Mouse (Mus musculus) left cerebral cortex, postnatal 25 days (tissue): ENCODE measurements around the gene Foxi3. TPM values are rescaled to one million over a fixed set of nuclear protein-coding genes. Genes with fewer than 3 reads are reported as not detected.

Experiments
- DNase-seq, 2 experiments: peaks; one replicate each; pipeline ENCODE4 v3.0.0; 2022; ENCODE audit warnings: low spot score in 2 of 2, mixed read lengths in 1 of 2
- intact Hi-C: fragments of 180-260 bp; cut with DNase I; formaldehyde crosslinking; loops from one replicate; pipeline ENCODE4 v1.15.1; 2025
- total RNA-seq, 2 experiments: library from RNA; stranded (reverse); gene quantifications; 2 replicates each; pipeline ENCODE4 v1.2.3; 2021

Foxi3 gene
- not detected for total RNA-seq

- DNase-seq, result no peak
- intact Hi-C loops, result no loop called here
Measured at GRCm38 (mm10) chr6:70956285-70956912, at the start of gene Foxi3. Gene Foxi3, plus strand, starts transcription at chr6:70956531.

- no peak for DNase-seq
Measured at GRCm38 (mm10) chr6:70909572-70909971, 46.8 kb upstream of the Foxi3 start.

GRCm38 (mm10) chr6:70910285-70910684, 46.0 kb upstream of the Foxi3 start:
- intact Hi-C loops, result no loop called here
- no peak for DNase-seq

More at GRCm38 (mm10) chr6:70909572-70909971, 46.8 kb upstream of the Foxi3 start:
- intact Hi-C loops, result no loop called here

GRCm38 (mm10) chr6:70911668-70912395, 44.5 kb upstream of the Foxi3 start:
- peak; percentile 45 to 65 for DNase-seq
- intact Hi-C loops, result no loop called here

GRCm38 (mm10) chr6:70912396-70912765, 44.0 kb upstream of the Foxi3 start:
- intact Hi-C loops, result no loop called here
- DNase-seq, result no peak

GRCm38 (mm10) chr6:70918827-70919226, 37.5 kb upstream of the Foxi3 start, which contains the start of gene Tex37:
Gene Tex37, minus strand, starts transcription at chr6:70918927.
- DNase-seq, result no peak
- intact Hi-C loops, result no loop called here

GRCm38 (mm10) chr6:70921274-70922074, 34.9 kb upstream of the Foxi3 start:
- peak; percentile 55 to 64 for DNase-seq
- intact Hi-C loops, result loop anchor here (2.0 kb wide), 1 partner anchor 117 kb away; no protein-coding TSS in a partner anchor

- no peak for DNase-seq
- intact Hi-C loops, result no loop called here
Measured at GRCm38 (mm10) chr6:70931801-70932200, 24.5 kb upstream of the Foxi3 start.

- intact Hi-C loops, result no loop called here
- DNase-seq, result no peak
Measured at GRCm38 (mm10) chr6:70953274-70953673, 3.1 kb upstream of the Foxi3 start.

GRCm38 (mm10) chr6:70954040-70954439, 2.3 kb upstream of the Foxi3 start:
- peak in 1 of 2 experiments; percentile 33 for DNase-seq
- intact Hi-C loops, result loop anchor here (2.0 kb wide), 1 partner anchor 173 kb away; no protein-coding TSS in a partner anchor

- DNase-seq, result peak in 1 of 2 experiments; percentile 9
- intact Hi-C loops, result loop anchor here (2.0 kb wide), 1 partner anchor 171 kb away; no protein-coding TSS in a partner anchor
Measured at GRCm38 (mm10) chr6:70955291-70955800, 985 bp upstream of the Foxi3 start.

GRCm38 (mm10) chr6:70955841-70956240, 490 bp upstream of the Foxi3 start:
- intact Hi-C loops, result loop anchor here (2.0 kb wide), 1 partner anchor 171 kb away; no protein-coding TSS in a partner anchor
- DNase-seq, result peak in 1 of 2 experiments; percentile 3

GRCm38 (mm10) chr6:70956936-70957335, 605 bp downstream of the Foxi3 start:
- intact Hi-C loops, result no loop called here
- DNase-seq, result no peak

- DNase-seq, result no peak
- intact Hi-C loops, result no loop called here
Measured at GRCm38 (mm10) chr6:70957341-70957940, 1.1 kb downstream of the Foxi3 start.

GRCm38 (mm10) chr6:70964116-70964830, 7.9 kb downstream of the Foxi3 start:
- DNase-seq, result no peak
- intact Hi-C loops, result no loop called here

GRCm38 (mm10) chr6:70965694-70966093, 9.4 kb downstream of the Foxi3 start:
- intact Hi-C loops, result no loop called here
- DNase-seq, result no peak

GRCm38 (mm10) chr6:70967422-70967821, 11.1 kb downstream of the Foxi3 start:
- intact Hi-C loops, result no loop called here
- no peak for DNase-seq

- intact Hi-C loops, result no loop called here
- DNase-seq, result no peak
Measured at GRCm38 (mm10) chr6:70968291-70968690, 12.0 kb downstream of the Foxi3 start.

GRCm38 (mm10) chr6:70973066-70973465, 16.7 kb downstream of the Foxi3 start:
- DNase-seq, result no peak
- intact Hi-C loops, result no loop called here
